Mouse (Mus musculus) left cerebral cortex, adult 8-10 months (tissue): ENCODE results near the gene Tnfrsf1b. TPM values are rescaled to one million over a fixed set of nuclear protein-coding genes. Genes with fewer than 3 reads are reported as not detected.

Experiments used
- DNase-seq, 2 experiments: peaks; one replicate each; pipeline ENCODE4 v3.0.0; 2022; ENCODE audit warnings: low spot score in 2 of 2
- total RNA-seq, 4 experiments: library from RNA; stranded (reverse); gene quantifications; 2 replicates each; pipeline ENCODE4 v1.2.4; 2022

The Tnfrsf1b gene
- total RNA-seq, 4 experiments from 2014 or later: 2.5 to 4.4 (median 3.9) TPM

DNA sequence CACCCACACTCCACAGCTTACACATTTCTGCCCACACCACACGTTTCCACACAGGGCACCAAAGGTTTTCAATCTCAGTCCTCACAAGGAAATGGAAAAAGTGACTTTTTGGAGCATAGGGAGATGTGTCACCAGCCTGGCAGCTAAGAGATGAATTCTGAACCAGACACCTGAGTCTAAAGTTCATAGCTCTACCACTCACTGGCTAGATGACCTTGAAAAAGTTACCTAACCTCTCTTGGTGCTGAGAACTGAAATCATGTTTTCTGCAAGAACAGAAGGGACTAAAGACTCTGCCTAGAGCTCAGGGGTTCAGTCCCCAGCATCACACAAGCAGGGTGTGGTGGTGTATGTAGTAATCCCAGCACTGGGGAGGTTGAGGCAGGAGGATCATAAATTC lies 26.7 kb downstream of the Tnfrsf1b start:
- DNase-seq: no peak

DNA sequence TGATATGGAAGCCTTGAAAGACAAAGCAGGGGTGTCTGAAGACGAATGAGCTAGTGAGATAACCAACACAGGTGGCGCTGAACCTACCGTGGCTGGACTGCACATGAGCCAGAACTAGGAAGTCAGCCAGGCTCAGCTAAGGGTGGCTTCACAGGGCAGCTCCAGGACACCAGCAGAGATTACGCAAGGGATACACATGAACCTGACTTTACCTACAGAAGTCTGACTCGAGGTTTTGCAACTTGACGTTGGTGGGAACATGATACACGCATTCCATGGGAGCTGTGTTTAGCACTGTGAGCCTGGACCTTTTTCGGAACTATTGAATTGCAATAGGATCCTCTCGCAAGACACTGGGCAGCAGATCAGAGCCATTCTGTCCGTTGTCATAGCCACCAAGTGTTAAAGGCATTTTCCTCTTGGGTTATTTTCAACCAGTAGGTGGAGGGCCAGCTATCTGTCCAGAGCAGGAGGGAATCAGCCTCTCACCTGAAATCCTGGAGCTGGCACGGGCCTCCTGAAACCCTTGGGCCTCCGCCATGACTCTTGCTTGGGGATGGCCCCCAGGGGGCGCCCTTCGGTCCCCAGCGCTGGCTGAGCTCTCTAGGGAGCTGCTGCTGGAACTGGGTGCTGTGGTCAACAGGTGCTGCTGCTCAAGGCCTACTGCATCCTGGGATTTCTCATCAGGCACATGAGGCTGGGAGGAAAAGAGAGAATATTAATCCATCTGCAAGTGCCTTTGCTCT lies 27.3 kb downstream of the Tnfrsf1b start:
- no peak for DNase-seq

DNA sequence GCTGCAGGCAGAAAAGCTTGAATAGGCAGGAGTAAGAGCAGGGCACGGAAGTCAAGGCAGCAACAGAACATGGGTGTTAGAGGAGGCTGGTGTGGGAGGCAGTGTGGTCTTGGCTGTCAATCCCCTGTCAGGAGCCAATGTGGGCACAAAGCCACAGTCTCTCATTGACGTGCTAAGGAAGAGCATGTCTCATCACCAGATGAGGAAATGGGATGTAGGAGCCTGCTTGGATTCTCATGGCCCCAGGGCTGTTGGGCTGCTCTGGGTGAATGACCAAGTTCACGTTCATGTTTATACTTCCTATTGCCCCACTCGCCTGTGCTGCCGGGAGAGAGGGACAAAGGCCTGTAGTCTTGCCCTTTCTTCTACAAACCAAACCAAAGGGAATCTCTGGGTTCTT lies 28.8 kb downstream of the Tnfrsf1b start:
- DNase-seq: no peak

DNA sequence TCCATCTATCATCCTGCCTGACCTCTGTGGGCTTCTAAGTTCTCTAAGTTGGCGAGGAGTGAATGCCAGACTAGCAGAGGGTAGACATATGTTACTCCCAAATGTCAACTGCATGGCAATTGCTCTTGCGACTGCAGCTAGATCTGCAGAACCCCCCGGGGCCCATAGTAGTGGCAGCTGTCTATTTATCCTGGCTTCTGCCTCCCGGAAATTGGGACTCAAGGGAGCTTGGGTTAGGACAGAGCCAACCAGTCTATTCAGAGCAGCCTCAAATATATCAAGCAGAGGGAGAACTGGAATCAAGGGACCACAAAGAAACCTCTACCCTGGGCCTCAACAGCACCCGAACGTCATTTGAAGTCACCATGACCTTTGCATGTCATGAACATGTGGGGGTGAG lies 29.6 kb downstream of the Tnfrsf1b start:
- DNase-seq: no peak

DNA sequence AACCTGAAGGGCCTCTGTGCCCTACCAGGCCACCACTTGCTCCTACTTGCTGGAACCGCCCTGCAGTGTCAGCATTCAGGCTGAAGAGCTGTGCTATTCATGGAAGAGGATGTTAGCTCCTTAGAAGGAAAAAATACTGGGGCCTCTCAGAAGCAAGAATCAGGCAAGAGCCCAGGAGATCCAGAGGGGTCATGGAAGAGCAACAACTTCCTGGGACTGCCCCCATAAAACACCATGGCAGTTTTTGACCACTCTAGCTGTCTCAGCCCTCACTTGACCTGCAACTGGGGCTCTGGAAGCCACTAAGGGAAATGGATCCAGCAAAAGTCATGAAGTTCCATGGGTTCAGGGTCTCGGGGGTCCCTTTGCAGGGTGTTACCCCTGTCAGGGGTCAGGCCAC lies 31.3 kb downstream of the Tnfrsf1b start:
- DNase-seq: no peak

DNA sequence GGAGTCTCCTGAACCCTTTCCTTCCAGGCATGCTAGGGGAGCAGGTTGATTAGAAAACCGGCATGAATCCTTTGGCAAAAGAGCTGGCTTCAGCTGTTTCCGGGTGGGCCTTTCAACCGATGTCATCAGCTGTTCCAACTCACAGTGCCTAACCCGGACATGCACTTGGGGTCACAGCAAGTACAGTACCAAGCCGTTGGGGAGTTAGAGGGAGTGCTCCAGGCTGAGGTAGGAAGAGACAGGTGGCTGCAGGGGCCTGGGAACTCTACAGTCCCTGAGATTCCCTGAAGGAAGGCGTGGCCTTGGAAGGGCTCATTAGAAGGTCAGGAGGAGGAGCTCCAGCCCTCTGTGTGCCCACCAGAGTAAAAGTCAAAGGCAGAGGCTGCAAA lies 31.9 kb downstream of the Tnfrsf1b start:
- DNase-seq: no peak

DNA sequence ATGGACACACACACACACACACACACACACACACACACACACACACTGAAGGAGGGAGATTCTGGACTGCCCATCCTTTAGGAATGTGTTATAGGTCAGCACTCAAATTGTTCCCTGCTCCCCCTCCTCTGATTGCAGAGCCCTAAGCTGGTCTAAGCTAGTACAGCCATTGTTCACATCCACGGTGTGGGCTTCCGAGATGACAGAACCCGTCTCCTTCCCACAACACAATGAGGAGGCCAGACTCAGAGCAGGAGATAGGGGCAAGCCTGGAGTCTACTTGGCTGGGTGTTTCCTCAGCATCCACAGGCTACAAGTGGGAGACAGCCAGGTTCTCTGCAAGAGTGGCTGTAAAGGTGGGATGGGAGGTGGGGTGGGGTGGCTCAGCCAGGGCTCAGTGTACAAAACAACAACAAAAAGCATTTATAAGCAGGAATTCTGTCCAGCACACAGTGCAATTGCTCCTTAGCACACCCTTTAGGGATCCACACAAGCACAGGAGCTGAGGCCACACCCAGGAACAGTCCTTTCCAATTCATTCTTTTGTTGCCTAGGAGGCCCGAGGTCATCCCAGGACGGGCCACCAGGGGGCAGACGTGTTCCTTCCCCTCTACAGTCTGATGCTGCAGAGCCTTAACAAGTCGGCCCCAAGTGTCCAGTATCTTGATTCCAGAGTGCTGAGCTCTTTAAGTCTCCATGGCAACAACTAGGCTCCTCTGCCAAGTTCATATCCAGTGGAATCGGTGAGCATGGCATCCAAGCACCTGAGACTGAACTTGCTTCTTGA lies 32.5 kb downstream of the Tnfrsf1b start:
- DNase-seq: peak; percentile 70 to 94

DNA sequence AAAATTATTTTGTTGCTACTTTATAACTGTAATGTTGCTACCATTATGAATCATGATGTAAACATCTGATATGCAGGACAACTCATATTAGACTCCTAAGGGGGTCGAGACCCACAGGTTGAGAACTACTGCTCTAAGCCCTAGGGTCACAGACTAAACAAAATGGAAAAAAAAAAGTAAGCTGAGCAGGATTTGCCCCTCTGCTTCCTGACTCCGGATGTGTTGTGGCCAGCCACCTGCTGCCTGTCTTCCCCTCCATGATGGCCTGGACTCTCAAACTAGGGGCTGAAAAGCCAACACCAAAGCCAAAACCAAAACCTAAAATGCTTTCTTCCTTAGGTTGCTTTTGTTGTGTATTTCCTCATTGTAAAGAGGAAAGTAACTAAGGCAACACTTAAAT lies 35.6 kb downstream of the Tnfrsf1b start:
- no peak for DNase-seq

DNA sequence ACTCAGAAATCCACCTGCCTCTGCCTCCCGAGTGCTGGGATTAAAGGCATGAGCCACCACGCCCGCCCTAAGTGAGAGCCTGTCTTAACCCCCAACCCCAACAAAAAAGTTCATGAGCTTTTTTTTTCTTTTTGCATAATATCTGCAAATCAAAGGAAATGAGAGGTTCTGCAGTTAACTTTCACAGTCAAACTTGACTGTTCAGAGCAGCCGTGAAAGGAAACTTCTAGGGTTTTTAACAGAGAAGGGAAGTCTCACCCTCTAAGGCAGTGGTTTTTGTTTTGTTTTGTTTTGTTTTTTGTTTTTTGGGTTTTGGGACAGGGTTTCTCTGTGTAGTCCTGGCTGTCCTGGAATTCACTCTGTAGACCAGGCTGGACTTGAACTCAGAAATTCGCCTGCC lies 36.1 kb downstream of the Tnfrsf1b start:
- DNase-seq: no peak

DNA sequence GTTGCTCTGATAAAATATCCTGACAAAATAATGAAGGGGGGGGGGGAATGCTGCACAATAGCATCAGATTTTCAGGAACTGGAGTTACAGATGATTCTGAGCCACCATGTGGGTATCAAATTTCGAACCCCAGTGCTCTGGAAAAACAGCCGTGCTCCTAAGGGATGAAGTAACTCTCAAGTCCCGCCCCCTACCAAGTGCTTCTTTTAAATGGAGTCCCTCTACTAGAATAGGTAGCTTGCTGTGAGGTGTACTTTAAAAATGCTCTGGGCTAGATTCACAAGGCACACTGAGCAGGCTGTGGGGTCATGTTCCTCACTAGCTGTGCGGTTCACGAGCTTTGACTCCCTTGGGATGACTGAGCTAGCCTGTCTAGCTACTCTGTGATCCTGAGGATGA lies 37.0 kb downstream of the Tnfrsf1b start:
- DNase-seq: no peak

DNA sequence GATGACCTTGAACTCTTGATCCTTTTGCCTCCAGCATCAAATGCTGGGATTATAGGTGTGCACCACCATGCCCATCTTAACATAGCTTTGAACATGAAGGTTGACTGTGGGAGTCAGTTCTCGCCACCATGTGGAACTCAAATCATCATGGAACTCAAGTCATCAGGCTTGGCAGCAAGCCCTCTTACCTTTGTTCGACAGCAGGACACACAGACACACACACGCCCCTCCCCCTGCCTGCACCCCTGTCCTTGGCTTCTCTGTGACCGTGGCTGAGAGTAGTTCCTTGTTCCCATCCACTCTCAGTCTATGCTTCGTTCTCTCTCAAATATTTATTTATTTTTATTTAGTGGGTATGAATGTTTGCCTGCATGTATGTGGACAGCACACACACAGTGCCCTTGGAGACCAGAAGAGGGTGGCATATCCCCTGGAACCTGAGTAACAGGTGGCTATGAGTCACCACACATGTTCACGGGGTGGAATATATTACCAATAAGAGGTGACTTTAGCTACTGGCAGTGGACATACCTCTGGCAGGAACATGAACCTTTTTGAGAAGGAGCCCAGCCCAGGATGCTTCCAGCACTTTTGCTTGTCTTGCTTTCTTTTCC lies 37.5 kb downstream of the Tnfrsf1b start:
- DNase-seq: no peak

DNA sequence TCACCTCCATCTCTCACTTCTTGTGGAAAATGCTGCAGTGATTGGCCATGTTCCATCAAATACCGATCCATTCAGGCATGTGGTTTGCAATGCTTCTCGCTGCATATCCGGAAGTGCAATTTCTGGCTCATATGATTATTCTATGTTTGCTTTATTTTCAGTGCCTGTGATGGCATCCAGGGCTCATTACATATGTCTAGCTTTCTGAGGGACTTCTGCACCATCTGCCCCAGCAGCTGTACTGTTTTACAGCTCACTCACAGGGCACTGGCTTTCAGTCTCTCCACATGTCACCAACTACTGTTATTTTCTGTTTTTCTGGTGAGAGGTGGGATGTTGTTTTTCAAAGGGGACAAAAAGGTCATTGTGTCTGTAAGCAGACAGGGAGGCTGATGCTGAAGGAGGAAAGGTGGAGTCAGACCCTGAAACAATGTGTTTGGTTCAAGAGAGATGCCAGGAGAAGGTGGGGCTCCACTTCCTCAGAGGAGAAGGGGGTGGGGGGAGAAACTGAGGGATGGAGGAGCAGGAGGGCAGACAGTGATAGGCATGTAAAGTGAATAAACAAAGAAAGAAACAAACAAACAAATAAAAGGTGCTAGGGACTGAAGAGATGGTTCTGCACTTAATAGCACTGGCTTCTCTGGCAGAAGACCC lies 38.8 kb downstream of the Tnfrsf1b start:
- DNase-seq: peak in 1 of 2 experiments; percentile 39

DNA sequence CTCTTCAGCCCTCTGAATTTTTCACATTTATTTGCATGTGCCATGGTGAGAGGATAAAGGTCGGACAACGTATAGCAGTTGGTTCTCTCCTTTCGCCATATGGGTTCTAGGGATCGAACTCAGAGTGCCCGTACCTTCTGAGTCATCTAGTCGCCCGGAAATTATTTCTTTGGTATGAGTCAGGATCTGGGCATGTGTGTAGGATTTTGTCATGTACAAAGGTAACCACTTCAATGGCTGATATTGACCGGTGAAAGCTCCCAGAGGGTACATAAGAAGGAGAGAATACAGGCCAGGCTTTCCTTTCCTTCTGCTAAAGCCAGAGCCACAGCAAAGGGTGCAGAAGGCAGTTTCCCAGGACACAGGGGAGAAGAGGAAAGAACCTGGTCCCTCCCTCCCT lies 41.9 kb downstream of the Tnfrsf1b start:
- DNase-seq: no peak

DNA sequence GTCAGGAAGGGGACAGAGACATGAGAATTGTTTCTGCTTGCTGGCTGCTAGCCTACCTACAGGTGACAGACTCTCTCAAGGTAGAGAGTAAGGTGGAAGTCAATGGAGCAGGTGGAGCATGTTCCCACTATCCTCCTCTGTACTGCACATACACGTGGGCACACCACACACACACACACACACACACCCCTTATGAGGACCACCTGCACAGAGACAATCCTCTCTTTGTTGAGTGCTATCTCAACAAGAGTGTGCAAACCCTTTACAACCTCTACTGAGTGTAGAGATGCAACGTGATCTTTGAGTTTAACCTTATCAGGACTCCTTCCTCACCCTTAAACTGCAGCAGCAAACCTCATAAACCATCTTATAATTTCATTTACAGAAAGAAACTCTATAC lies 43.4 kb downstream of the Tnfrsf1b start:
- DNase-seq: no peak

DNA sequence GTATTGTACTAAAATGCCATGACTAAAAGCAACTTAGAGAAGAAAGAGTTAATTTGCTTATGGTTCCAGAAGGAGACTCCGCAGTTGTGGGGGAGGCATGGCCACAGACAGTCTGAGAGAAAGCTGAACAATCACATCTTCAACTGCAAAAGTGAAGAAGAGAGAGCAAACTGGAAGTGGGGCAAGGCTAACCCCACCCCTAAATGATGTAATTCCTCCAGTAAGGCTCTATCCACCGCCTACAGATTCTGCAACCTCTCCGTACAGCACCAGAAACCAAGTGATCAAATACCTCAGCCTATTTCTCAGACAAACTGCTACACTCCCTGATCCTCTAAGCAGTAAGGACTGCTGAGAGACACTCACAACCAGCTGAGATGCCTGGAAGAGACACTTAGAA lies 45.2 kb downstream of the Tnfrsf1b start:
- DNase-seq: no peak

DNA sequence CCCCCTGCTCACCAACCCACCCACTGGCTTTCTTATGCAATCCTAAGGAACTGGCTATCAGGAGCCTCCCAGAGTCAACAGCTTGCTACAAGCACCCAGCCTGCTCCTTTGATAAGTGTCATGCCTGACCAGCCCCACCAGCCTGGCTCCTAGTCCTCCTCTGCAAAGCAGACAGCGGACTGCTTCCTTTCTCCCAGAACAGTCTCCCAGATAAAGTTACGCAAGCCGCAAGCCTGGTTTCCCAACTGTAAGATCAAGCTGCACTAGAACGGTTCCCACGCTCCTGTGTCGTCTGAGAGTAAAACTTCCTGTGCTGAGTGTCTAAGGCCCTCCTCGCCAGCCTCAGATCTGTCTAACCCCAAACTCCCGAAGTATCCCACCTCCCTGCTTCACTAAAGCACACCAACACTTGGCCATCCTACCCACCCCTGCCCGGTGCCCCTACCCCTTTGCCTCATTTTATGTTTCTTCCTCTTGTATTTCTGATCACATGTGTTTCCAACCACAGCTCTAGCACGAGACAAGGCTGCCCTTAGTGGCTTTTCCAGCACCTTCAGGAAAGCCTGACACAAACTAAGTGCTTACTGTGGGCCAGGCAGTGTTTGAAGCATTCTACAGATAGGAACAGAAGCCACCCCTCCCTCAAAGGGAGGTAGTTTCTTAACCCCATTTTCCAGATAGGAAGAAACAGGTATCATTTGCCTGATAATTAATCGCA lies 46.5 kb downstream of the Tnfrsf1b start:
- DNase-seq: no peak

DNA sequence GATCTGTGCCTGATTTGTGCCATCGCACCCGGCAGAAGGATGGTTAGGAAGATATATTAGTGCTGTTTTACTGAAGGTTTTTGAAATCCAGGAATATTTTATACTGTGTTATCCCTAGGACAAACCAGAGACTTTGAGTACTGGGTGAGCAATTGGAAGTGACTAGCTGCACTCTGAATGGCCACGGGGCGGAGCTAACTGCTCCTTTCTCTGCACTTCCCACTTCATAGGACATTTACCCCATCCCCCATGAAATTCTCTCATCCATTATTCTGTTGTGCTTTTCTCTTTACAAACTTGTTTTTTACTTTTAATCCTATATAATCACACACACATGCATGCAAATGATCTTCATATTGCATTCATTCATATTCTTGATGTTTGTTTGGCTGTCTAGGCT lies 50.1 kb downstream of the Tnfrsf1b start:
- no peak for DNase-seq

DNA sequence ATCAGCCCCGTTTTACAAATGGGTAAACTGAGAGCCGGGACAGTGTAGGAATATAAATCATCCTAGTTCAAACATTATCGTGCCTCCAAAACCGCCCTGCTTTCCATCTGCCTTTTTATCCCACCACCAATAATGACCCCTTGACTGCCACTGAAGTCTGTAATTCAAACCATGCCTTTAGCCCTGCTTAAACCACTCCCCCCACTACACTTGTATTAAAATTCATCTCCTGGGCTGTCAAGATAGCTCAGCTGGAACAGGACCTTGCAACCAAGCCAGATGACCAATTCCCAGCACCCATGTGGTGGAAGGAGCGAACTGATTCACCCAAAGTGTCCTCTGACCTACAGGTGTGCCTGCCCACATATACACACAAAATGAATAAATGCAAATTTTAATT lies 51.5 kb downstream of the Tnfrsf1b start:
- DNase-seq: no peak

DNA sequence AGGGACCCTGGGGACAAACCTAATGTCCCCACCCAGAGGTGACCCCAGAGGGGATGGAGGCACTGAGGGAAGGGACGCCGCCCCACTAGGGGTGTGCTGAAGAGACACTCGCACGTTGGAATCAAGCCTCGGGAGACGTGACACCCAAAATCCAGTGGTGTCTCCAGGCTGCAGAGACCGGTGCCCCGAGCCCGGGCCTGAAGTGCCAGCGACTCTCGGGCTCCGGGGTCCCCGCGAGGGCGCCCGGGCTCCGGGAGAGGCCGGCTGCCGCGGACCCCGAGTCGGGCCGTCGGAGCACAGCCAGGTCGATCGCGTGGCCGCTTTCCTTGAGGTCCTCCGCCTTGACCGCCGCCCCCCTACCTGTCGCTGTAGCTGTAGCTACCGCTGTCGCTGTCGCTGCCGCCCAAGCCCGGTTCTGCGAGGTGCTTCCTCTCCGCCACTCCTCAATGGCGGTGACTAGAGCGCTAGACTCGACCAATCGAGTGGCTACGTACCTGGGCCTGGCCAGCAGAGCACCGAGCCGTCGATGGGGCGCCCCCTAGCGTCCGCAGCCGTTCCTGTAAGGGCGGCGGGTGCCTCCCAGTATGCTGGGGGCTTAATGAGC lies 52.0 kb downstream of the Tnfrsf1b start, which contains the start of gene Vps13d:
Vps13d (minus strand) TSS at position 447 of the 604 bp plus-strand sequence.
- peak; percentile 78 to 80 for DNase-seq

DNA sequence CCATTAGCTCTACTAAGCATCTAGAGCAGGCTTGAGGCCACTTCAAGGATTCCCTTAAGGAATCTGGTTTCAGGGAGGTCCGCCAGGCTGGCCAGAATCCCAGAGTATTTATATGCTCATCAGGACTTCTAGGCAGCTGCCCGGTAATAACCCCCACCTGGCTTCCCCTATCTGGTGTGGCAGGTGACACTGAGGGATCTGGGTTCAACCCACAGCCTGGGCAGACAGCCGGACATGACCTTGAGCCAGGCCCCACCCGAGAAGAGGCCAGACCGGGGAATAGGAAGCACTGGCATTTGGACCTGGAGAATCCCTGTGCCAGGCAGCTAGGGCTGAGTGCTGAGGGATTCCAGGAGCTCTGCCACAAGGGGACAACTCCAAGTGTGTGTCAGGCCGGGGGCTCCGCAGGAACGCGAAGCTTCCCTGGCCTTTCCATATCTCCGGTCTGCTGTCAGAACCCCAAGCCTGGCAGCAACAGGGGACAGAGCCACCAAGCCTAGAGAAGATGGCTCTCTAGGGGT lies 52.6 kb downstream of the Tnfrsf1b start:
- no peak for DNase-seq

DNA sequence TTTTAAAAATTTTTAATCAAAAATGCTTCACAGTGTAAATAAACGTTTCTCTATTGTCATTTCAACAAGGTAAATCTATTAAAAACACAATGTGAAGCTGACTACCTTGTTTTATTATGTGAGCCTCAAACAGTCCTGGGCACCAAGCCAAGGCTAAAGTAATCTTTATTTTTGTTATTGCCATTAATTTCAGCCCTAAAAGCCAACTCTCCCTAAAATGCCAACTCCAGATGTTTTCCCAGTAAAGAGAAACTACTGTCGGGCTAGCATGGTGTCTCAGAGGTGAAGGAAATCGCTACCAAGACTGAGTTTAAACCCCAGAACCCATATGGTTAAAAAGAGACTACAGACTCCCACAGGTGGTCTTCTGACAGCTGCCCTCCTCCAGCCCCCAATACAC lies 53.3 kb downstream of the Tnfrsf1b start:
- DNase-seq: no peak
